Mouse (Mus musculus) liver, embryonic 16.5 days (tissue): ENCODE data around the gene Myrfl. TPM values are rescaled to one million over a fixed set of nuclear protein-coding genes. Genes with fewer than 3 reads are reported as not detected.

Source experiments
- ATAC-seq: fragments of 200-750 bp; cut with Nextera tagmentation; 2 replicates; pipeline ENCODE4 v1.8.0; 2017; ENCODE audit warnings: low read depth, mild to moderate bottlenecking, moderate number of reproducible peaks, moderate library complexity
- H3K27ac ChIP-seq: fragments of 300-500 bp; sonication (generic); 2 replicates; pipeline ENCODE4 v1.5.1; 2014; ENCODE audit warnings: mild to moderate bottlenecking, low read length
- H3K27me3 ChIP-seq: fragments of 300-500 bp; sonication (generic); 2 replicates; pipeline ENCODE4 v1.6.1; 2014; ENCODE audit warnings: low read depth, low read length, mixed read lengths; ENCODE audit not compliant: control insufficient read depth, insufficient read depth
- H3K36me3 ChIP-seq: fragments of 300-500 bp; sonication (generic); 2 replicates; pipeline ENCODE4 v1.6.1; 2014; ENCODE audit warnings: mild to moderate bottlenecking; ENCODE audit not compliant: control insufficient read depth, insufficient read depth
- H3K4me1 ChIP-seq: fragments of 300-500 bp; sonication (generic); 2 replicates; pipeline ENCODE4 v1.6.1; 2014; ENCODE audit warnings: low read depth, low read length, mixed read lengths; ENCODE audit not compliant: control insufficient read depth
- H3K4me2 ChIP-seq: fragments of 300-500 bp; sonication (generic); 2 replicates; pipeline ENCODE4 v1.6.1; 2014; ENCODE audit warnings: low read depth, low read length, mixed read lengths
- H3K4me3 ChIP-seq: fragments of 300-500 bp; sonication (generic); 2 replicates; pipeline ENCODE4 v1.5.1; 2014; ENCODE audit warnings: low read depth, mild to moderate bottlenecking, low read length
- H3K9ac ChIP-seq: fragments of 300-500 bp; sonication (generic); 2 replicates; pipeline ENCODE4 v1.6.1; 2014; ENCODE audit warnings: low read depth, low read length
- H3K9me3 ChIP-seq: fragments of 300-500 bp; sonication (generic); replicated peaks from 2 replicates; pipeline ENCODE4 v1.6.1; 2016; ENCODE audit warnings: low read length; ENCODE audit not compliant: control insufficient read depth
- WGBS: fragments of 180-500 bp; shearing (Covaris S2); extraction: QIAGEN DNeasy Blood & Tissue Kit; methylation state at CpG from one replicate; pipeline ENCODE4 v1.1.7; 2014; ENCODE audit not compliant: insufficient replicate concordance; 5-methylcytosine and 5-hydroxymethylcytosine counted together
- polyA plus RNA-seq: library from polyadenylated mRNA; unstranded; fragments of >200 nt; fragmentation: Nextera tagmentation; extraction: Ambion mirVana; gene quantifications from 2 replicates; pipeline ENCODE4 v1.2.1, GENCODE M21; 2015

Myrfl gene
- polyA plus RNA-seq, 1 experiment from 2014 or later, result 0.07 TPM

GRCm38 (mm10) chr10:116871329-116872015, 25.2 kb downstream of the Myrfl start:
- H3K27me3 ChIP-seq, result no peaks in the 10 kb centered on the region
- no peaks in the 10 kb centered on the region for H3K9me3 ChIP-seq
- no peak overlapping the region for H3K4me2 ChIP-seq
- WGBS, result 76% methylated on average over 12 of the region's 12 CpGs
- no peak overlapping the region for H3K9ac ChIP-seq
- H3K4me1 ChIP-seq, result no peaks in the 10 kb centered on the region
- no peak overlapping the region for H3K4me3 ChIP-seq
- H3K36me3 ChIP-seq, result no peaks in the 10 kb centered on the region
- H3K27ac ChIP-seq, result no peak overlapping the region
- no peak for ATAC-seq

- no peaks in the 10 kb centered on the region for H3K27me3 ChIP-seq
- no peak overlapping the region for H3K27ac ChIP-seq
- no peak overlapping the region for H3K9ac ChIP-seq
- no peak overlapping the region for H3K4me2 ChIP-seq
- 77% methylated on average over 6 of the region's 6 CpGs for WGBS
- no peaks in the 10 kb centered on the region for H3K4me1 ChIP-seq
- H3K4me3 ChIP-seq, result no peak overlapping the region
- no peaks in the 10 kb centered on the region for H3K9me3 ChIP-seq
- ATAC-seq, result no peak
- H3K36me3 ChIP-seq, result no peaks in the 10 kb centered on the region
Observed at GRCm38 (mm10) chr10:116870819-116871218, 25.9 kb downstream of the Myrfl start.

DNA sequence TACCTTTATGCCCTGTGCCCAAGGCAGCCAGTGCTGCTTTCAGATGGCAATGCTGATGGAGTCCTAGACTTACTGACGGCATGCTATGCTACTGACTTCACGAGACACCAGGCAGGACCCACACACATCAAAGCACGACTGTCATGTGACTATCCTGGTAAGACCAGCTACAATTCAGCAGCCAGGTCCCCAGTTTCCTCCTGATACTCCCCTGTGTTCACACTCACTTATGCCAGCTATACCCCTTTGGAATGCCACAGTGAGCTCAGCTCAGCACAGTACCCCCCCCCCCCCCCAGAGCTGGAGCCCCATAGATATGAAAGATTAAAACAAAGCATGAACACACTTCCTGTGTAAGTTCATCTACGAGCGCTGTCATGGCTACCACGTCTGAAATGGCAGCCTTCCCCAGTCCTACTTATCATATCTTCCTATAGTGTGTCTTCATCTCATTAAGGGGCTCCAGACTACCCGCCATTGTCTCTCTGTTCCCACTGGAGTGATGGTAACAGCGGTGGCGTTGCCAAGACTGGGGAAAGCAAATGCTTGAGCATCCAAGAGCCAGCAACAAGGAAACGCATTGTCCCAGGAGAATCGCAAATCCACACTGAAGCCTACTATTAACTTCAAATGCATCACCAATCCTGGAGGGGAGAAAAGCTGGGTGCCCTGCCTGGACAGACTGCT, 43.4 kb downstream of the Myrfl start:
- no peaks in the 10 kb centered on the region for H3K36me3 ChIP-seq
- no peak overlapping the region for H3K4me2 ChIP-seq
- H3K4me1 ChIP-seq, result no peaks in the 10 kb centered on the region
- H3K9ac ChIP-seq, result no peak overlapping the region
- WGBS, result 54% methylated on average over 11 of the region's 11 CpGs
- H3K27ac ChIP-seq, result no peak overlapping the region
- no peak overlapping the region for H3K4me3 ChIP-seq
- no peaks in the 10 kb centered on the region for H3K27me3 ChIP-seq
- ATAC-seq, result no peak
- H3K9me3 ChIP-seq, result no peaks in the 10 kb centered on the region

GRCm38 (mm10) chr10:116848749-116849473, 47.8 kb downstream of the Myrfl start:
- Histone ChIP-seq H3K4me2 (no peak overlapping the region), H3K36me3 (no peaks in the 10 kb centered on the region), H3K27ac (no peak overlapping the region), H3K27me3 (no peaks in the 10 kb centered on the region), H3K4me1 (no peaks in the 10 kb centered on the region), H3K9me3 (no peaks in the 10 kb centered on the region), H3K4me3 (no peak overlapping the region), H3K9ac (no peak overlapping the region)
- WGBS, result 16% methylated on average over 22 of the region's 22 CpGs
- no peak for ATAC-seq

DNA sequence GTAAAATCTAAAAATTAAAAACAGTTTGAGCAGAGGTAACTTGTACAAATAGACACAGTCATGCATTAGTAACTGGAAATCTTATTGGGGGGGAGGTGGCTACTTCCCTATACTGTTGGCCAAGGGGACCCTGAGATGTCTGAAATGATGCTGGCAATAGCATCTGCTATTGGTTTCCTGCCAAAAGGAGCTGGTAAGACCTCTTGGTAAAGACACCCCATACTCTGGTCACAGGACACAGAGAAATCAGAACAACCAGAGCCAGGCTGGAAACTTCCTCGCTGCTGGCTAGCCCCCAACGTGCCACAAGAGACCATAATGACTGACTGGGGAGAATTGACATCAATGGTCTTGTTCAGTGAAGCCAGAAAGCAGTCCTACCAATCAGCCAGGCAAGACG, 55.2 kb downstream of the Myrfl start:
- Histone ChIP-seq H3K27ac (no peak overlapping the region), H3K4me2 (no peak overlapping the region), H3K4me3 (no peak overlapping the region), H3K36me3 (no peaks in the 10 kb centered on the region), H3K9ac (no peak overlapping the region), H3K27me3 (no peaks in the 10 kb centered on the region), H3K9me3 (no peaks in the 10 kb centered on the region), H3K4me1 (no peaks in the 10 kb centered on the region)
- 56% methylated on average over 3 of the region's 3 CpGs for WGBS
- ATAC-seq, result no peak

DNA sequence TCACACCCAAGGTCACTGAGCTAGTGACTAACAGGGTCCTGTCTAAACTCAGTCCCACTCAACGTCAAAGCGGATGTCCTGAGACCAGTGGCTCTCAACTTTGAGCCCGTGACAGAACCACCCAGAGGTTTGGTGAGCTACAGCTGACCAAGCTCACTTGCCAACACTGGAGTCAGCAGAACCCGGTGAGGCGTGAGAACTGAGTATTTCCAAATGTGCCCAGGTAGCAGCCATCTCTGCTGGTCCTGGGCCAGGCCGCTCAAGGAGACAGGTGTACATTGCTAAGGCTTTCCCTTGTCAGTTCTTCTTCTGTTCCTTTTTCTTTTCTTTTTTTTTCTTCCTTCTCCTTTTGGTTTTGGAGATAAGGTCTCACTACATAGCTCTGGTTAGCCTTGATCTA, 66.0 kb downstream of the Myrfl start:
- no peaks in the 10 kb centered on the region for H3K36me3 ChIP-seq
- no peak overlapping the region for H3K4me3 ChIP-seq
- no peak overlapping the region for H3K27ac ChIP-seq
- no peak overlapping the region for H3K9ac ChIP-seq
- WGBS, result 66% methylated on average over 6 of the region's 6 CpGs
- H3K9me3 ChIP-seq, result no peaks in the 10 kb centered on the region
- ATAC-seq, result no peak
- no peaks in the 10 kb centered on the region for H3K4me1 ChIP-seq
- no peak overlapping the region for H3K4me2 ChIP-seq
- no peaks in the 10 kb centered on the region for H3K27me3 ChIP-seq

DNA sequence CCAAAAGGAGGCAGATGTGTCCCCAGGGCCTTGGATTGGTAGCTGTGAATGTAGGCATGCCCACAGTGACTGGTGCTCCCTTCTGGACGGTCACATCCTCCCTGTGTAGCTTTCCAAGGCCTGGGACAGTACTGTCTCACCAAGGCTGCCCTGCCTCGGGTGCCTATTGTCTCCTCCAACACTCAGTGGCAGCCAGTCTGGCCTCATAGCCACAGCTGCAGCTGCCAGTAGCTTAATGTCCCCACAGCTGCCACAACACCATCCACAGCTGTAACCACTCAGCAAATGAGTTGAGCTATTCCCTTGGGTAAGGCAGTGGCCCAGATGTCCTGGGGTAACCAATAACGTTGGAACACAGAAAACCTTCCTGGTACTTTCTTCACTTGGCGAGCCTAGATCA, 68.6 kb downstream of the Myrfl start:
- Histone ChIP-seq H3K4me1 (no peaks in the 10 kb centered on the region), H3K36me3 (no peaks in the 10 kb centered on the region), H3K9me3 (no peaks in the 10 kb centered on the region), H3K27me3 (no peaks in the 10 kb centered on the region), H3K4me2 (no peak overlapping the region), H3K4me3 (no peak overlapping the region), H3K9ac (no peak overlapping the region), H3K27ac (no peak overlapping the region)
- ATAC-seq, result no peak
- 42% methylated on average over 4 of the region's 4 CpGs for WGBS

DNA sequence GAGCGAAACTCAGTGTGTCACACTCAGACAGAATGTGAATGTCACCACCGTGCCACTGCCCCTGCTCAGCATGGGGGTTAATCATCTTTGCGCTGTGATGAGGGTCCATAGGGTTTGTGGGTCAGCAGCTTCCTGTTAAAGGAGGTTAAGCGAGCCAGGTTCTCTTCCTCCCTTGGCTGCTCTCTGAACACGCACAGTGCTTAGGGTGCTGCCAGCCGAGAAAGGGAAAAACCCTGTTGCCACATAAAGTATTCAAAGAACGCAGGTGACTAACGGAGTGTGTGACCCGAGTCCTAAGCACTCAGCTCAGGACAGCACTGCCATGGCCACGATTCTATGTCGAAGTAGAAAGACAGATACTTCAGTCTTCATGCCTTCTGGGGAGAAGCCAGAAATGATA, 69.4 kb downstream of the Myrfl start:
- no peak overlapping the region for H3K9ac ChIP-seq
- ATAC-seq, result no peak
- no peaks in the 10 kb centered on the region for H3K9me3 ChIP-seq
- H3K4me2 ChIP-seq, result no peak overlapping the region
- no peak overlapping the region for H3K27ac ChIP-seq
- no peaks in the 10 kb centered on the region for H3K27me3 ChIP-seq
- 55% methylated on average over 11 of the region's 11 CpGs for WGBS
- H3K4me1 ChIP-seq, result no peaks in the 10 kb centered on the region
- no peak overlapping the region for H3K4me3 ChIP-seq
- no peaks in the 10 kb centered on the region for H3K36me3 ChIP-seq
